Comparison of ENCODE assay signal across 19 mouse cellular contexts in the genomic region with DNA sequence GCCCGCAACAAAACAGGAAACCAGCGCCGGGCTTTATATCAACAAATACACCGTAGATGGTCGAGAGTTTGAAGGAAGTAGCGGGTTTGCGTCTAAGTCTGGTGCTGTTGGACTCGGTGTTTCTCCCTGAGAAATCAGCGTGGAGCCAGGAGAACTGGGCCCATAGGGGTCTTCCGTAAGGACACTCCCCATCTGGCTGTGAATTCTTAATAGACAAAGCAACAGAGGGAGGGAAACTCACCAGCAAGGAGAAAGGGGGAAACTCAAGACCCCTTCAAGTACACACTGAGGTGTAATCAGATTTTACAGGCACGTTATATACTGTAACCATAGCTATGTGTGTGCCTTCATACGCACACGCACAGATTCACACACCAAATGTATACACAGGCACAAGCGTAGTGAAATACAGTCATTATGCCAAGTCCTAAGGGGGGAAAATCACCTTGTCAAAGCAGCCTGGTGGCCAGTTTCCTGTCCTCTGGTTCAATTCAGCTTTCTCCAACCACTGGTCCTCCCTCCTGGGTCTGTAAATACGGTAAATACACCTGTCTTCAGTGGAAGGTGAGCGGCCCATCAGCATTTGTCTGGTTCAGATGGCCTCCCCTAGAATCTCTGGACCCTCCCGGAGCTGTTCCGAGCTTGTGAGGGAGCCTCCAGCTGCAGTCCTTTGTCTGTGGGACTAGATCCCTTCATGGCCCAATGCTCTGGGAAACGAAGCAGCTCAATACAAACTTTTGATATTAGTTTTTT. TPM values are rescaled to one million over a fixed set of nuclear protein-coding genes. Genes with fewer than 3 reads are reported as not detected.
DNase-seq lines count a peak whose midpoint lies in the region; ATAC-seq lines count a peak whose summit lies in the region.
"Had no signal": no experiment of that assay in that cellular context is flagged by ENCODE, and none has a peak within 500 bp of the region (broad histone marks: within the 10 kb centered on the region; RNA-seq: fewer than 3 reads in every experiment).

No protein-coding gene starts in this region.

- peak; percentile 53 for DNase-seq in forebrain, embryonic 10.5 days (ENCODE audit: extremely low spot score, low spot score)
- DNase-seq in liver, embryonic 11.5 days (ENCODE audit: low spot score), result peak; percentile 50
- peak; percentile 23 for DNase-seq in embryonic facial prominence, embryonic 11.5 days (ENCODE audit: low spot score)
- DNase-seq in neural tube, embryonic 11.5 days (ENCODE audit: low spot score), result peak; percentile 58
- no peak for DNase-seq in adrenal gland, postnatal 25 days
- DNase-seq: cerebellum, adult 18-20 months; gastrocnemius, adult 2 months; lung, adult 18-20 months had no signal

- no peak overlapping the region for H3K4me2 ChIP-seq in forebrain, embryonic 15.5 days (replicated peaks)
- H3K4me2 ChIP-seq in liver, embryonic 11.5 days, result no peak overlapping the region
- H3K4me2 ChIP-seq in liver, embryonic 12.5 days, result no peak overlapping the region
- no peak overlapping the region for H3K4me2 ChIP-seq in embryonic facial prominence, embryonic 11.5 days (ENCODE audit: low read depth, low read length)
- no peak overlapping the region for H3K4me2 ChIP-seq in neural tube, embryonic 11.5 days (ENCODE audit: low read depth)
- H3K4me2 ChIP-seq: embryonic facial prominence, embryonic 12.5 days; forebrain, embryonic 13.5 days; hindbrain, embryonic 13.5 days had no signal

- no peak overlapping the region for H3K27ac ChIP-seq in forebrain, embryonic 10.5 days
- no peak overlapping the region for H3K27ac ChIP-seq in forebrain, embryonic 15.5 days (replicated peaks)
- H3K27ac ChIP-seq in liver, embryonic 11.5 days (ENCODE audit: low read depth, low read length), result no peak overlapping the region
- H3K27ac ChIP-seq in liver, embryonic 12.5 days, result no peak overlapping the region
- no peak overlapping the region for H3K27ac ChIP-seq in embryonic facial prominence, embryonic 11.5 days (replicated peaks; ENCODE audit: low read depth, low read length)
- no peak overlapping the region for H3K27ac ChIP-seq in neural tube, embryonic 11.5 days (ENCODE audit: low read depth, low read length)
- H3K27ac ChIP-seq: embryonic facial prominence, embryonic 12.5 days; forebrain, embryonic 13.5 days; gastrocnemius, adult 2 months; hindbrain, embryonic 13.5 days had no signal

- no peak overlapping the region for H3K9ac ChIP-seq in forebrain, embryonic 15.5 days (replicated peaks)
- no peak overlapping the region for H3K9ac ChIP-seq in liver, embryonic 11.5 days (ENCODE audit: low read depth, low read length)
- H3K9ac ChIP-seq in liver, embryonic 12.5 days, result no peak overlapping the region
- no peak overlapping the region for H3K9ac ChIP-seq in embryonic facial prominence, embryonic 11.5 days (replicated peaks; ENCODE audit: low read length)
- no peak overlapping the region for H3K9ac ChIP-seq in neural tube, embryonic 11.5 days (ENCODE audit: low read length)
- H3K9ac ChIP-seq: embryonic facial prominence, embryonic 12.5 days; forebrain, embryonic 13.5 days; hindbrain, embryonic 13.5 days had no signal

- peaks cover under 1% of the 10 kb centered on the region for H3K4me1 ChIP-seq in forebrain, embryonic 10.5 days
- no peaks in the 10 kb centered on the region for H3K4me1 ChIP-seq in forebrain, embryonic 15.5 days
- H3K4me1 ChIP-seq in liver, embryonic 11.5 days (replicated peaks; ENCODE audit: control insufficient read depth, insufficient read depth, low read length), result 0 out of 2 replicates have a peak, but pooled peaks cover 1% of the 10 kb centered on the region
- H3K4me1 ChIP-seq in liver, embryonic 12.5 days, result peaks cover 1% of the 10 kb centered on the region; the same call in 1 of the 2 replicates
- H3K4me1 ChIP-seq in embryonic facial prominence, embryonic 11.5 days (ENCODE audit: control insufficient read depth, insufficient read depth, low read length), result no peaks in the 10 kb centered on the region
- no peaks in the 10 kb centered on the region for H3K4me1 ChIP-seq in neural tube, embryonic 11.5 days (ENCODE audit: control insufficient read depth, insufficient read depth, low read length)
- H3K4me1 ChIP-seq: embryonic facial prominence, embryonic 12.5 days; hindbrain, embryonic 13.5 days had no signal

- peaks cover 100% of the 10 kb centered on the region for H3K27me3 ChIP-seq in forebrain, embryonic 10.5 days (ENCODE audit: poor library complexity, severe bottlenecking)
- peaks cover 96% of the 10 kb centered on the region for H3K27me3 ChIP-seq in forebrain, embryonic 15.5 days
- H3K27me3 ChIP-seq in liver, embryonic 11.5 days (replicated peaks; ENCODE audit: control insufficient read depth, insufficient read depth, low read length), result peaks cover 98% of the 10 kb centered on the region
- peaks cover 98% of the 10 kb centered on the region for H3K27me3 ChIP-seq in liver, embryonic 12.5 days (replicated peaks)
- peaks cover 83% of the 10 kb centered on the region for H3K27me3 ChIP-seq in embryonic facial prominence, embryonic 11.5 days (ENCODE audit: control insufficient read depth, insufficient read depth, low read length)
- peaks cover 97% of the 10 kb centered on the region for H3K27me3 ChIP-seq in neural tube, embryonic 11.5 days (ENCODE audit: control insufficient read depth, insufficient read depth, low read length)

- under 1% methylated on average over 19 of the region's 19 CpGs for WGBS in forebrain, embryonic 10.5 days
- 1% methylated on average over 19 of the region's 19 CpGs for WGBS in forebrain, embryonic 15.5 days
- WGBS in liver, embryonic 11.5 days, result 3% methylated on average over 19 of the region's 19 CpGs
- WGBS in liver, embryonic 12.5 days (ENCODE audit: insufficient replicate concordance), result 3% methylated on average over 19 of the region's 19 CpGs
- WGBS in embryonic facial prominence, embryonic 11.5 days, result under 1% methylated on average over 19 of the region's 19 CpGs
- WGBS in neural tube, embryonic 11.5 days, result 1% methylated on average over 19 of the region's 19 CpGs

- H3K4me3 ChIP-seq in forebrain, embryonic 10.5 days, result no peak overlapping the region
- no peak overlapping the region for H3K4me3 ChIP-seq in forebrain, embryonic 15.5 days
- no peak overlapping the region for H3K4me3 ChIP-seq in liver, embryonic 11.5 days (ENCODE audit: low read depth, low read length)
- H3K4me3 ChIP-seq in liver, embryonic 12.5 days, result no peak overlapping the region
- no peak overlapping the region for H3K4me3 ChIP-seq in embryonic facial prominence, embryonic 11.5 days (ENCODE audit: low read depth, low read length)
- H3K4me3 ChIP-seq in neural tube, embryonic 11.5 days (ENCODE audit: low read depth, low read length), result no peak overlapping the region
- H3K4me3 ChIP-seq: embryonic facial prominence, embryonic 12.5 days; forebrain, embryonic 13.5 days; gastrocnemius, adult 2 months; hindbrain, embryonic 13.5 days had no signal

- ATAC-seq in forebrain, embryonic 15.5 days (replicated peaks), result no peak
- ATAC-seq in liver, embryonic 11.5 days (replicated peaks; ENCODE audit: low FRiP score), result no peak
- no peak for ATAC-seq in liver, embryonic 12.5 days
- no peak for ATAC-seq in embryonic facial prominence, embryonic 11.5 days (replicated peaks; ENCODE audit: insufficient number of reproducible peaks, low FRiP score, low TSS enrichment, low read depth)
- no peak for ATAC-seq in neural tube, embryonic 11.5 days (ENCODE audit: insufficient read depth, low FRiP score, low TSS enrichment)
- no peak for ATAC-seq in granulocyte monocyte progenitor cell, adult 5-6 weeks (replicated peaks; ENCODE audit: poor library complexity, severe bottlenecking)
- ATAC-seq: forebrain, embryonic 13.5 days had no signal

- H3K36me3 ChIP-seq in forebrain, embryonic 10.5 days (replicated peaks), result no peaks in the 10 kb centered on the region
- H3K36me3 ChIP-seq in forebrain, embryonic 15.5 days, result no peaks in the 10 kb centered on the region
- no peaks in the 10 kb centered on the region for H3K36me3 ChIP-seq in liver, embryonic 11.5 days (ENCODE audit: control insufficient read depth, insufficient read depth, low read length)
- H3K36me3 ChIP-seq in liver, embryonic 12.5 days, result no peaks in the 10 kb centered on the region
- no peaks in the 10 kb centered on the region for H3K36me3 ChIP-seq in embryonic facial prominence, embryonic 11.5 days (replicated peaks; ENCODE audit: control insufficient read depth, insufficient read depth, low read depth, low read length)
- H3K36me3 ChIP-seq in neural tube, embryonic 11.5 days (ENCODE audit: control insufficient read depth, insufficient read depth, low read length), result no peaks in the 10 kb centered on the region
- H3K36me3 ChIP-seq: embryonic facial prominence, embryonic 12.5 days; hindbrain, embryonic 13.5 days had no signal

- H3K9me3 ChIP-seq in forebrain, embryonic 10.5 days, result no peaks in the 10 kb centered on the region
- no peaks in the 10 kb centered on the region for H3K9me3 ChIP-seq in forebrain, embryonic 15.5 days
- no peaks in the 10 kb centered on the region for H3K9me3 ChIP-seq in liver, embryonic 11.5 days (ENCODE audit: control insufficient read depth, low read length)
- H3K9me3 ChIP-seq in liver, embryonic 12.5 days (replicated peaks), result no peaks in the 10 kb centered on the region
- H3K9me3 ChIP-seq in embryonic facial prominence, embryonic 11.5 days (replicated peaks; ENCODE audit: control insufficient read depth, low read length), result no peaks in the 10 kb centered on the region
- H3K9me3 ChIP-seq in neural tube, embryonic 11.5 days (ENCODE audit: control insufficient read depth, low read length), result no peaks in the 10 kb centered on the region
- H3K9me3 ChIP-seq: embryonic facial prominence, embryonic 12.5 days; forebrain, embryonic 13.5 days; hindbrain, embryonic 13.5 days had no signal

RNA-seq across cellular contexts. Expression of a gene that starts 5.4 kb away (rescaled TPM):
- polyA plus RNA-seq in forebrain, embryonic 10.5 days (2016; fragmentation: Nextera tagmentation; extraction: Ambion mirVana), result not detected in 2 replicates
- not detected in 2 replicates for polyA plus RNA-seq in forebrain, embryonic 15.5 days (2015; fragmentation: Nextera tagmentation; extraction: Ambion mirVana)
- polyA plus RNA-seq in liver, embryonic 11.5 days (2014; fragmentation: Nextera tagmentation; extraction: Ambion mirVana), result 0.15 and 0.30 TPM in 2 replicates
- polyA plus RNA-seq in liver, embryonic 12.5 days (2016; fragmentation: Nextera tagmentation; extraction: Ambion mirVana), result not detected in 2 replicates
- not detected in 2 replicates for polyA plus RNA-seq in embryonic facial prominence, embryonic 11.5 days (2014; fragmentation: Nextera tagmentation; extraction: Ambion mirVana)
- polyA plus RNA-seq in neural tube, embryonic 11.5 days (2014; fragmentation: Nextera tagmentation; extraction: Ambion mirVana), result 0.11 and 0.26 TPM in 2 replicates
- total RNA-seq in adrenal gland, postnatal 25 days (2021), result not detected in 2 replicates
- not detected in 2 replicates for total RNA-seq in granulocyte monocyte progenitor cell, adult 5-6 weeks (2014; fragmentation: Nextera tagmentation)
- not detected in 2 replicates for total RNA-seq in granulocyte monocyte progenitor cell, adult 5-6 weeks (2017)
- total RNA-seq: left cerebral cortex, postnatal 25 days; monocyte, adult 5-6 weeks had no signal
- polyA plus RNA-seq: brain, embryonic 14.5 days; embryonic facial prominence, embryonic 12.5 days; forebrain, embryonic 13.5 days; heart, embryonic 14.5 days; hindbrain, embryonic 13.5 days; kidney, embryonic 14.5 days had no signal

RNA-seq across cellular contexts. Expression of a gene that starts 20.5 kb away (rescaled TPM):
- polyA plus RNA-seq in forebrain, embryonic 10.5 days (2016; fragmentation: Nextera tagmentation; extraction: Ambion mirVana), result not detected in 2 replicates
- not detected in 2 replicates for polyA plus RNA-seq in forebrain, embryonic 15.5 days (2015; fragmentation: Nextera tagmentation; extraction: Ambion mirVana)
- polyA plus RNA-seq in liver, embryonic 11.5 days (2014; fragmentation: Nextera tagmentation; extraction: Ambion mirVana), result 0.18 and 0.26 TPM in 2 replicates
- 0.06 TPM in 1 of 2 replicates, not detected in the other for polyA plus RNA-seq in liver, embryonic 12.5 days (2016; fragmentation: Nextera tagmentation; extraction: Ambion mirVana)
- polyA plus RNA-seq in embryonic facial prominence, embryonic 11.5 days (2014; fragmentation: Nextera tagmentation; extraction: Ambion mirVana), result not detected in 2 replicates
- polyA plus RNA-seq in neural tube, embryonic 11.5 days (2014; fragmentation: Nextera tagmentation; extraction: Ambion mirVana), result 6.0 and 6.7 TPM in 2 replicates
- total RNA-seq in adrenal gland, postnatal 25 days (2021), result not detected in 2 replicates
- total RNA-seq in granulocyte monocyte progenitor cell, adult 5-6 weeks (2014; fragmentation: Nextera tagmentation), result not detected in 2 replicates
- total RNA-seq in granulocyte monocyte progenitor cell, adult 5-6 weeks (2017), result not detected in 2 replicates
- total RNA-seq: left cerebral cortex, postnatal 25 days; monocyte, adult 5-6 weeks had no signal
- polyA plus RNA-seq: brain, embryonic 14.5 days; heart, embryonic 14.5 days; hindbrain, embryonic 13.5 days had no signal

RNA-seq across cellular contexts. Expression of a gene that starts 25.4 kb away (rescaled TPM):
- polyA plus RNA-seq in forebrain, embryonic 10.5 days (2016; fragmentation: Nextera tagmentation; extraction: Ambion mirVana), result not detected in 2 replicates
- not detected in 2 replicates for polyA plus RNA-seq in forebrain, embryonic 15.5 days (2015; fragmentation: Nextera tagmentation; extraction: Ambion mirVana)
- 0.91 and 2.2 TPM in 2 replicates for polyA plus RNA-seq in liver, embryonic 11.5 days (2014; fragmentation: Nextera tagmentation; extraction: Ambion mirVana)
- polyA plus RNA-seq in liver, embryonic 12.5 days (2016; fragmentation: Nextera tagmentation; extraction: Ambion mirVana), result 0.44 and 0.61 TPM in 2 replicates
- 0.20 TPM in 1 of 2 replicates, not detected in the other for polyA plus RNA-seq in embryonic facial prominence, embryonic 11.5 days (2014; fragmentation: Nextera tagmentation; extraction: Ambion mirVana)
- polyA plus RNA-seq in neural tube, embryonic 11.5 days (2014; fragmentation: Nextera tagmentation; extraction: Ambion mirVana), result 70.6 and 72.8 TPM in 2 replicates
- total RNA-seq in adrenal gland, postnatal 25 days (2021), result 0.62 TPM in 1 of 2 replicates, not detected in the other
- 0.47 TPM in 1 of 2 replicates, not detected in the other for total RNA-seq in granulocyte monocyte progenitor cell, adult 5-6 weeks (2014; fragmentation: Nextera tagmentation)
- total RNA-seq in granulocyte monocyte progenitor cell, adult 5-6 weeks (2017), result 0.57 TPM in 1 of 2 replicates, not detected in the other
- total RNA-seq: left cerebral cortex, postnatal 25 days; monocyte, adult 5-6 weeks had no signal

RNA-seq across cellular contexts. Expression of a gene that starts 35.2 kb away (rescaled TPM):
- polyA plus RNA-seq in forebrain, embryonic 10.5 days (2016; fragmentation: Nextera tagmentation; extraction: Ambion mirVana), result not detected in 2 replicates
- polyA plus RNA-seq in forebrain, embryonic 15.5 days (2015; fragmentation: Nextera tagmentation; extraction: Ambion mirVana), result not detected in 2 replicates
- polyA plus RNA-seq in liver, embryonic 11.5 days (2014; fragmentation: Nextera tagmentation; extraction: Ambion mirVana), result 1.8 and 2.2 TPM in 2 replicates
- 1.2 and 1.4 TPM in 2 replicates for polyA plus RNA-seq in liver, embryonic 12.5 days (2016; fragmentation: Nextera tagmentation; extraction: Ambion mirVana)
- polyA plus RNA-seq in embryonic facial prominence, embryonic 11.5 days (2014; fragmentation: Nextera tagmentation; extraction: Ambion mirVana), result 0.11 and 0.56 TPM in 2 replicates
- 98.8 and 105 TPM in 2 replicates for polyA plus RNA-seq in neural tube, embryonic 11.5 days (2014; fragmentation: Nextera tagmentation; extraction: Ambion mirVana)
- 0.61 and 1.5 TPM in 2 replicates for total RNA-seq in adrenal gland, postnatal 25 days (2021)
- total RNA-seq in granulocyte monocyte progenitor cell, adult 5-6 weeks (2014; fragmentation: Nextera tagmentation), result 8.9 and 14.7 TPM in 2 replicates
- 16.8 and 24.4 TPM in 2 replicates for total RNA-seq in granulocyte monocyte progenitor cell, adult 5-6 weeks (2017)
- total RNA-seq: left cerebral cortex, postnatal 25 days; monocyte, adult 5-6 weeks had no signal
- polyA plus RNA-seq: brain, embryonic 14.5 days; embryonic facial prominence, embryonic 12.5 days; forebrain, embryonic 13.5 days had no signal

RNA-seq across cellular contexts. Expression of a gene that starts 44.4 kb away (rescaled TPM):
- polyA plus RNA-seq in forebrain, embryonic 10.5 days (2016; fragmentation: Nextera tagmentation; extraction: Ambion mirVana), result not detected in 2 replicates
- not detected in 2 replicates for polyA plus RNA-seq in forebrain, embryonic 15.5 days (2015; fragmentation: Nextera tagmentation; extraction: Ambion mirVana)
- polyA plus RNA-seq in liver, embryonic 11.5 days (2014; fragmentation: Nextera tagmentation; extraction: Ambion mirVana), result 2.7 and 3.1 TPM in 2 replicates
- polyA plus RNA-seq in liver, embryonic 12.5 days (2016; fragmentation: Nextera tagmentation; extraction: Ambion mirVana), result 0.74 and 0.81 TPM in 2 replicates
- polyA plus RNA-seq in embryonic facial prominence, embryonic 11.5 days (2014; fragmentation: Nextera tagmentation; extraction: Ambion mirVana), result 0.26 and 0.34 TPM in 2 replicates
- polyA plus RNA-seq in neural tube, embryonic 11.5 days (2014; fragmentation: Nextera tagmentation; extraction: Ambion mirVana), result 61.2 and 71.3 TPM in 2 replicates
- total RNA-seq in adrenal gland, postnatal 25 days (2021), result 12.9 and 18.3 TPM in 2 replicates
- total RNA-seq in granulocyte monocyte progenitor cell, adult 5-6 weeks (2014; fragmentation: Nextera tagmentation), result 18.3 and 20.5 TPM in 2 replicates
- 6.4 and 10.8 TPM in 2 replicates for total RNA-seq in granulocyte monocyte progenitor cell, adult 5-6 weeks (2017)
- total RNA-seq: left cerebral cortex, postnatal 25 days; monocyte, adult 5-6 weeks had no signal
- polyA plus RNA-seq: forebrain, embryonic 13.5 days had no signal

Comparison
In these comparisons a context has a peak if more than half of its experiments do, and no peak if none do; other contexts are left out.
1. RNA of a gene that starts 25.4 kb away (polyA plus RNA-seq): 70.6 to 72.8 TPM in neural tube, embryonic 11.5 days; 0.91 to 2.2 TPM in liver, embryonic 11.5 days, 0.44 to 0.61 TPM in liver, embryonic 12.5 days, 0.20 TPM in embryonic facial prominence, embryonic 11.5 days, not detected in forebrain, embryonic 15.5 days and not detected in forebrain, embryonic 10.5 days; every median in the first group is over 10 times any median in the second.